Mouse (Mus musculus) T-helper 1 cell (primary cell): ENCODE data around the gene Ptprm.

Experiments
- in situ Hi-C: fragments of 300-600 bp; cut with MboI, MseI; formaldehyde crosslinking; loops from one replicate; pipeline ENCODE4 v1.15.1; 2025; ENCODE audit warnings: high pct_unique_total_duplicates

Ptprm gene

GRCm38 (mm10) chr17:67345157-67345556 is 9.1 kb downstream of the Ptprm start:
- in situ Hi-C loops, result no loop called here

- in situ Hi-C loops, result no loop called here
These were observed 10.8 kb downstream of the Ptprm start for GRCm38 (mm10) chr17:67343471-67343870.

- in situ Hi-C loops, result no loop called here
These were observed 11.3 kb downstream of the Ptprm start for GRCm38 (mm10) chr17:67343006-67343405.

DNA sequence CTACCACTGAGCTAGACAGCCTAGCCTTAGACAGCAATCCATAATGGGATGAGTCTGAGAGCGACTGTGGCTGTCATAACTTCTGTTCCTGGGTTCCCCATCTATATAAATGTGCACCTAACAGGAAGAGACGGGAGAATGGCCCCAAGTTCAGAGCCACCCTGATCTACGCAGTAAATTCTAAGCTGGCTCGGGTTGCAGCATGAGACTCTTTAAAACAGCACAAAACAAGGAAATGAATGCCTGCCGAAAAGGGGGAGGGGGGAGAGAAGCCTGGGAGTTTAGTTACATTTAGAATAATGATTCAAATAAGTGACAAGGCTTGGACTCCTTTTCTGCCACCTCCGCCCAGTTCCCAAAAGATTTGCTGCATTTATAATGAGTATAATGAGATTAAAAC is 13.9 kb downstream of the Ptprm start:
- in situ Hi-C loops, result no loop called here

GRCm38 (mm10) chr17:67339569-67339968 is 14.7 kb downstream of the Ptprm start:
- in situ Hi-C loops, result no loop called here

GRCm38 (mm10) chr17:67334310-67334709 is 19.9 kb downstream of the Ptprm start:
- in situ Hi-C loops, result no loop called here

DNA sequence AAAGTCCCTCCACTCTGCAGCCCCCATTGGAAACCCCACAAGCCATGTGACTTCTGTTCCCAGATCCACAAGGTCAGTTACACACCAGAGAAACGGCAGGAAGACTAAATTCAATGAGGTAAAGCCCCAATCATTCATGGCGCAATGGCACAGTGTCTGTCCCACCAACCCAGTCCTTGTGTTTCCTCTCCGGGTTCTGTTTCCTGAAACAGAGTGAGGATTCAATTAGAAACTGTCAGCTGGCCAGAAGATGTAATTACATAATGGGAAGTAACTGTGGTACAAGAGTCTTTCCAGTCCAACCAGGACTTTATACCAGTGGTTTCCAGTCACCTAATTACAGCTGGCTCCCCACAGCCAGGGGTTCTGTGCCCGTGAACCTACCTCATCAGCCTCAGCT is 24.8 kb downstream of the Ptprm start:
- in situ Hi-C loops, result no loop called here

GRCm38 (mm10) chr17:67324499-67324832 is 29.8 kb downstream of the Ptprm start:
- in situ Hi-C loops, result no loop called here

GRCm38 (mm10) chr17:67323777-67324498 is 30.3 kb downstream of the Ptprm start:
- in situ Hi-C loops, result no loop called here

DNA sequence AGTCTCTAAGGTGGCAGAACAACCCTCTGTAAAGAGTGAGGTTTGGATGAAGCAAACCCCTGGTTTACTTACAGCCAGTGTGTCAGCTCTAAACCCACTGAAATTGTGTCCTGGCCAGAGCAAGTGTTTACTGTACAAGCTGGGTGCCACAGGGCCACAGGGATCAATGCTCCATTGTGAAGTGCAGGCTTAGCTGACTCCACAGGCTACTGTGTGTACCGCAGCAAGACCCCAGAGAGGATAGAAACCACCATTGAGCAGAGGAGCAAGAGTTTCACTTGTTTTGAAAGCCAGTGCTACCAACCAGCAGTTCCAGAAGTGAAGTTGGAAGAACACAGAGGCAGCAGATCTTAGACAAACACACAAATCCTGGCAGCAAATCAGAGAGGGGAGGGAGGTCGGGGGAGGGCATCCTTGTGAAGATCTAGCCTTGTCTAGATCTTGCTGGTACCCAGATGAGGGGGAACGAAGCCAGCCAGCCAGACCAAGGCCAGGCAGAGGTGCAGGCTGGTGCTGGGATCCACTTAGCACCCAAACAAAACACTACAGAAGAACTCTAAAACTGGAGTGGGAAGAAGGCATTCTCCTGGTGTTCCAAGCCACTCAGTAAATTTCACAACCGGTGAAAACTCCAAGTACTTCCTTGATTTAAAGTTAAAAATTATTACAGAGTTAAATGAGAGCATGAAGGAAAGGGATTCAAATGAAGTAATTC is 39.6 kb downstream of the Ptprm start:
- in situ Hi-C loops, result no loop called here

- in situ Hi-C loops, result no loop called here
These were observed 45.8 kb downstream of the Ptprm start for GRCm38 (mm10) chr17:67308421-67308820.

- in situ Hi-C loops, result no loop called here
These were observed 48.0 kb downstream of the Ptprm start for GRCm38 (mm10) chr17:67306066-67306845.

DNA sequence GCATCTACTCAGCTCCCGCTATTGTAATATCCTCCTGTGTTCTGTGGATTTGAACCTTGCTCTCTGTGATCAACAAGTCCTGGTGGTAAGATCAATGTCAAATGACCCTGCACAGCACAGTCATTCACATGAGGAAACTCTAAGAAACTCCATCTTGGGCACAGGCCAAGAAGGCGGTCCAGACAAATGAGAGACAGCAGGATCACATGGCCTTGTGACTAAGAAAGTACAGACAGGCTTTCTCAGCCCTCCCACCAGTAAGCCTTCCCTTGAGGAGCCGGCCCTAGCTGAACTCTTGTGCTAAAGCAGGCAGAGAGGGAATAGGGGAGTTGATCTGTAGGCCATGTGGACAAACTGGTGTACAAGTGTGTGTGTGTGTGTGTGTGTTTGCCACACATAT is 49.4 kb downstream of the Ptprm start:
- in situ Hi-C loops, result no loop called here

DNA sequence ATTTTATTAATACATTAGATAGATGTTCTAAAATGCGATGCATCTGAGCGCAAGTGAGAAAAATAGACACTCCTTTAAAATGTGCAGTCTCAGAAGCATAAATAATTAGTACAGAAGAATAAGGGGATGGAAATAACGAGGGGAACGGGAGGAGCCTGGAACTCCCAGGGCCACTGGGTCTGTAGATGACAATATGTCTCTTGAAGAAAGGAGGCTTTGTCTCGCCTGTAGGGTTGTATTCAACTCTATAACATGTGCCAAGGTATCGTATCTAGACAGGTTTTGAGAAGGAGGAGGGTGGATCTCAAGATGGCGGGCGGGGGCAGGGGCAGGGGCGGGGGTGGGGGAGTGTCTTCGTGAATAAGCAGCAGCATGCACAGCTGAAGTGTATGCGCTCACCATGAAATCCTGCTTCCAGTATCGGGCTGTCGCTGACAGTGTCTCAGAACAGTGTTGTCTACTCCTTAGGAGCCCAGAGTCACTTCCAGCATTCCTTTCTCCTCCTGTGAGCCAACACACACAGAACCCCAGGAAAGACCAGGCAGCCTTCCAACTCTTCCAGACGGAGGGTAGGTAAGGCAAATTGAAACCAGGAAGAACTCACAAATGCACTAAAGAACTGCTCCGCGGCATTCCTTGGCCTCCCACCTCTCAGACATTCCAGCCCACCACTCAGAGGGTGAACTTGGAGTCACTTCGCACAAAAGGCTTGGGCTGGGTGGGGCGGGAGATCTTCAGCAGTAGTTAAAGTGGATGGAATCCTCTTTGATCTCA is 50.7 kb downstream of the Ptprm start:
- in situ Hi-C loops, result no loop called here

GRCm38 (mm10) chr17:67302569-67302968 is 51.7 kb downstream of the Ptprm start:
- in situ Hi-C loops, result no loop called here

GRCm38 (mm10) chr17:67302074-67302473 is 52.2 kb downstream of the Ptprm start:
- in situ Hi-C loops, result no loop called here

DNA sequence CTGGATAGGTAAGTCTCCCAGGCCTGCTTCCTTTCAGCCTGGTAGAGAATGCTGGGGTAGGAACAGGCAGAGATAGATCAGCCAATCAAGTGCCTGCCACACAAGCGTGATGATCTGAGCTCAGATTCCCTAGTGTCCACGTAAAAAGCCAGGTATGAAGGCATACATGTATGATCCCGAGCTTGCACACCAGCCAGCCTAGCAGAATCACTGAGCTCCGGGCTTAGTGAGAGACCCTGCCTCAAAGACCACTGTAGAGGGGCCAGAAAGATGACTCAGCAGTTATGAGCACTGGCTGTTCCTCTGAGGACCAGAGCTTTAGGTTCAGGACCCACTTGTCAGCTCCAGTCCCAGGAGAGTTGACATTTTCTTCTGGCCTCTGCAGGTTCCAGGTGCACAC is 52.9 kb downstream of the Ptprm start:
- in situ Hi-C loops, result no loop called here

DNA sequence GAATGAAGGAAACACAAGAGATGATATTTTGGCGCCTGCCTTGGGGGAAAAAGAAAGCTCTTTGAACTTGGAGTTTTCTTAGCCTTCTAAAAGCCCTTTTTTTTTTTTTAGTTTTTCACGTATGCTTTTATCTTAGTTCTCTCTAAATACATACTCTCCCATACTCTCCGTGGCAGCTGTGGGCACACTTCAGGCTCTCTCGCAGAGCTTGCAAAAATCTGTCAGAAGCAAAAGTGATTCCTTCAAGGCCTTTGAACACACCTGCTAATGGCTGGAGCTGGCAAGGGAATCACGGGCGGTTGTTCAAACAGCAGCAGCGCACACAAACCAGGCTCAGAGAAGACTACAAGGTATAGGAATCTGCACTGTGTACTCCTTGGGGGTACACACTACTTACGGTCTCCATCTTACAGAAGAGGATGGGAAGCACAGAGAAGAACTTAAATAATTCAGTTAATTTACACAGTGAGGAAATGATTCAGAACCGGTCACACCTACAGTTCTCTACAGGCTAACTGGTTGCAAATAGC is 55.9 kb downstream of the Ptprm start:
- in situ Hi-C loops, result no loop called here

- in situ Hi-C loops, result no loop called here
These were observed 57.4 kb downstream of the Ptprm start for GRCm38 (mm10) chr17:67296604-67297595.

DNA sequence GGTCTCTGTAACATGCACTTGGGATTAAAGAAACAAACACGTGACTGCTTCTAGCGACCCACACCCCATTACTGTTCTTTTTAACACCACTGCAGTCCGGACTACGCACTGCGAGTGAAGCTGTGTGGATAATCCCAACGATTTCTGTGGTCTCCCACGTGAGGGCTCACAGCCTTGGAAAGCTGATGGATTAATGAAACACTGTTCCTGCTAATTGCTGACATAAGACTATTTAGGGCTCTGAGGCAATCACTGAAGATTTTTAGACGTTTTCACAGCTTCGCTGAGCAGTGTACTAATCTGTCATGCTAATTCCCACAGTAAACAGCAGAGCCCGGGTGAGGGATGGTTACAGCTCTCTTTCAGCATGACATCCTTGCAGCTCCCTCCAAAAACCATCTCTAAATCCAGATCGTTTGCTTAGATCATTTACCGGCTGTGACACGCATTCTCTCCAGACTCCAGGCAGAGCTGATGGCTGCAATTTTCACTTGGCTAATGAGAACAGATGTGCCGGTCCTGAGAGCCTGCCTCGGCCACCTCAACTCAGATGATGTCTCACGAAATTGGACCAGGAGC is 63.5 kb downstream of the Ptprm start:
- in situ Hi-C loops, result no loop called here
